Mouse (Mus musculus) kidney, postnatal 4 days (tissue): ENCODE results near the gene Nae1.
"Not testable (repeated sequence)": the region's sequence is repeated elsewhere in the genome, so short reads cannot be mapped to it uniquely, and the experiment has no call there.

Source experiments
- DNase-seq, 2 experiments: peaks; one replicate each; pipeline ENCODE4 v3.0.0; 2021; ENCODE audit warnings: mixed read lengths in 2 of 2

The Nae1 gene

GRCm38 (mm10) chr8:104533971-104534778 is at the start of gene Nae1, which contains the start of gene Car7:
Gene Nae1, minus strand, starts transcription at chr8:104534637.
Gene Car7, plus strand, starts transcription at chr8:104534689.
- peak; percentile 95 to 96 for DNase-seq

GRCm38 (mm10) chr8:104577606-104578005 is 43.2 kb upstream of the Nae1 start:
- DNase-seq = not testable (repeated sequence)

GRCm38 (mm10) chr8:104576820-104577219 is 42.4 kb upstream of the Nae1 start:
- DNase-seq = no peak

GRCm38 (mm10) chr8:104570436-104571343 is 36.3 kb upstream of the Nae1 start:
- DNase-seq = peak; percentile 92

- peak; percentile 63 to 68 for DNase-seq
Measured at GRCm38 (mm10) chr8:104569559-104569958, 35.1 kb upstream of the Nae1 start.

GRCm38 (mm10) chr8:104565457-104565798 is 31.0 kb upstream of the Nae1 start:
- DNase-seq = no peak

- DNase-seq = peak; percentile 92 to 93
Measured at GRCm38 (mm10) chr8:104564633-104565456, 30.4 kb upstream of the Nae1 start.

- DNase-seq = no peak
Measured at GRCm38 (mm10) chr8:104560731-104561130, 26.3 kb upstream of the Nae1 start.

GRCm38 (mm10) chr8:104557226-104557625 is 22.8 kb upstream of the Nae1 start:
- DNase-seq = no peak

GRCm38 (mm10) chr8:104555191-104555590 is 20.8 kb upstream of the Nae1 start:
- no peak for DNase-seq

GRCm38 (mm10) chr8:104543440-104544045 is 9.1 kb upstream of the Nae1 start:
- DNase-seq = no peak

- DNase-seq = no peak
Measured at GRCm38 (mm10) chr8:104542160-104542559, 7.7 kb upstream of the Nae1 start.

- no peak for DNase-seq
Measured at GRCm38 (mm10) chr8:104541515-104541880, 7.1 kb upstream of the Nae1 start.

- DNase-seq = peak; percentile 31 to 42
Measured at GRCm38 (mm10) chr8:104540710-104541514, 6.5 kb upstream of the Nae1 start.

- DNase-seq = no peak
Measured at GRCm38 (mm10) chr8:104540238-104540637, 5.8 kb upstream of the Nae1 start.

- no peak for DNase-seq
Measured at GRCm38 (mm10) chr8:104539566-104539965, 5.1 kb upstream of the Nae1 start.

GRCm38 (mm10) chr8:104538896-104539295 is 4.5 kb upstream of the Nae1 start:
- DNase-seq = no peak

GRCm38 (mm10) chr8:104536028-104536427 is 1.6 kb upstream of the Nae1 start:
- no peak for DNase-seq

GRCm38 (mm10) chr8:104535378-104535777 is 941 bp upstream of the Nae1 start:
- no peak for DNase-seq

- DNase-seq = peak in 1 of 2 experiments; percentile 22
Measured at GRCm38 (mm10) chr8:104534779-104535141, 323 bp upstream of the Nae1 start.

GRCm38 (mm10) chr8:104533551-104533950 is 886 bp downstream of the Nae1 start:
- no peak for DNase-seq

GRCm38 (mm10) chr8:104529671-104530070 is 4.8 kb downstream of the Nae1 start:
- DNase-seq = no peak
